ENCODE assay signal across 9 mouse cellular contexts in genomic region chr14:7026781-7027749, GRCm38 (mm10). TPM values are rescaled to one million over a fixed set of nuclear protein-coding genes. Genes with fewer than 3 reads are reported as not detected.
DNase-seq lines count a peak whose midpoint lies in the region; ATAC-seq lines count a peak whose summit lies in the region.
"Not testable (repeated sequence)": the region's sequence is repeated elsewhere in the genome, so short reads cannot be mapped to it uniquely, and the experiment has no call there.
"Had no signal": no experiment of that assay in that cellular context is flagged by ENCODE, and none has a peak within 500 bp of the region (broad histone marks: within the 10 kb centered on the region; RNA-seq: fewer than 3 reads in every experiment).

Gene Gm10406, minus strand, starts transcription at chr14:7027449.

- DNase-seq in left cerebral cortex, postnatal 4 days, result peak; percentile 31
- peak; percentile 2 for DNase-seq in mesoderm, embryonic 11.5 days (ENCODE audit: low read depth, low spot score)
- peak; percentile 4 to 28 for DNase-seq in right cerebral cortex, adult 2 months (ENCODE audit: low spot score in 2 of 2)
- peak; percentile 11 for DNase-seq in yolk sac, embryonic 10.5 days (ENCODE audit: low spot score)

- H3K9ac ChIP-seq in forebrain, embryonic 15.5 days (replicated peaks), result peak within 1 kb of the TSS; percentile 63
- peak within 1 kb of the TSS; percentile 43; the same call in 1 of the 2 replicates for H3K9ac ChIP-seq in heart, embryonic 16.5 days (ENCODE audit: low read length)
- peak within 1 kb of the TSS; percentile 52 for H3K9ac ChIP-seq in kidney, embryonic 14.5 days (ENCODE audit: low read depth, low read length)

- peak within 1 kb of the TSS; percentile 95 for H3K4me2 ChIP-seq in forebrain, embryonic 15.5 days (replicated peaks)
- peak within 1 kb of the TSS; percentile 77 for H3K4me2 ChIP-seq in heart, embryonic 16.5 days (ENCODE audit: low read depth, low read length)
- peak within 1 kb of the TSS; percentile 64 for H3K4me2 ChIP-seq in kidney, embryonic 14.5 days (replicated peaks; ENCODE audit: low read depth, low read length)

- H3K4me1 ChIP-seq in brown adipose tissue, adult 24 weeks (ENCODE audit: control insufficient read depth, insufficient read depth, insufficient read length, low read length); forebrain, embryonic 15.5 days; heart, embryonic 16.5 days (ENCODE audit: control insufficient read depth, insufficient read depth, low read length); kidney, embryonic 14.5 days (ENCODE audit: control insufficient read depth, insufficient read depth, low read length): not testable (repeated sequence)

- not testable (repeated sequence) for ATAC-seq in forebrain, embryonic 15.5 days (replicated peaks); heart, embryonic 16.5 days (replicated peaks; ENCODE audit: extremely low read depth, insufficient read depth, low FRiP score); kidney, embryonic 14.5 days (ENCODE audit: low FRiP score, low TSS enrichment)

- H3K36me3 ChIP-seq in forebrain, embryonic 15.5 days; heart, embryonic 16.5 days (ENCODE audit: control insufficient read depth, insufficient read depth); kidney, embryonic 14.5 days (ENCODE audit: control insufficient read depth, insufficient read depth, low read length): not testable (repeated sequence)

- peak within 1 kb of the TSS; percentile 92 for H3K27ac ChIP-seq in brown adipose tissue, adult 24 weeks (replicated peaks; ENCODE audit: low read depth, low read length)
- peak within 1 kb of the TSS; percentile 34; the same call in 1 of the 2 replicates for H3K27ac ChIP-seq in forebrain, embryonic 15.5 days (replicated peaks)
- H3K27ac ChIP-seq in heart, embryonic 16.5 days (ENCODE audit: low read length); kidney, embryonic 14.5 days (ENCODE audit: low read depth, low read length): not testable (repeated sequence)

- peak within 1 kb of the TSS; percentile 61 for H3K4me3 ChIP-seq in brown adipose tissue, adult 24 weeks (ENCODE audit: insufficient read depth, low read depth, low read length)
- H3K4me3 ChIP-seq in forebrain, embryonic 15.5 days, result peak within 1 kb of the TSS; percentile 55
- peak within 1 kb of the TSS; percentile 52 for H3K4me3 ChIP-seq in heart, embryonic 16.5 days (ENCODE audit: low read length)
- peak within 1 kb of the TSS; percentile 36 for H3K4me3 ChIP-seq in kidney, embryonic 14.5 days (ENCODE audit: low read length)

- intact Hi-C loops in left cerebral cortex, postnatal 4 days (cut with DNase I), result not testable (repeated sequence)

- not testable (repeated sequence) for H3K27me3 ChIP-seq in forebrain, embryonic 15.5 days; heart, embryonic 16.5 days (ENCODE audit: control insufficient read depth, insufficient read depth, low read length); kidney, embryonic 14.5 days (ENCODE audit: control insufficient read depth, insufficient read depth, low read length)

- WGBS in forebrain, embryonic 15.5 days, result under 1% methylated on average over 43 of the region's 70 CpGs
- under 1% methylated on average over 55 of the region's 70 CpGs for WGBS in heart, embryonic 16.5 days
- 2% methylated on average over 30 of the region's 70 CpGs for WGBS in kidney, embryonic 14.5 days

- not testable (repeated sequence) for H3K9me3 ChIP-seq in forebrain, embryonic 15.5 days; heart, embryonic 16.5 days (replicated peaks; ENCODE audit: control insufficient read depth, low read length); kidney, embryonic 14.5 days (ENCODE audit: control insufficient read depth, low read length)

RNA-seq across cellular contexts. Expression of gene Gm10406, which starts in this region (rescaled TPM):
- polyA plus RNA-seq in brown adipose tissue, adult 24 weeks (2012; ENCODE audit: insufficient read depth, insufficient read length, missing spikeins), result not detected in 2 replicates
- polyA plus RNA-seq in forebrain, embryonic 15.5 days (2015; fragmentation: Nextera tagmentation; extraction: Ambion mirVana), result 2.3 TPM in 2 replicates
- 0.20 TPM in 1 of 2 replicates, not detected in the other for polyA plus RNA-seq in heart, embryonic 16.5 days (2015; fragmentation: Nextera tagmentation; extraction: Ambion mirVana)
- polyA plus RNA-seq in kidney, embryonic 14.5 days (2014; fragmentation: Nextera tagmentation; extraction: Ambion mirVana), result 0.58 and 0.77 TPM in 2 replicates
- total RNA-seq in left cerebral cortex, postnatal 4 days (2021), result 1 to 10 TPM; 2.7 to 3.5 TPM
- total RNA-seq: megakaryocyte, adult 5-6 weeks had no signal
